Mouse (Mus musculus) testis, adult 2 months (tissue): ENCODE results near the gene Ctf2.

Experiments used
- CTCF ChIP-seq: fragments of 200-500 bp; IDR thresholded peaks from 2 replicates; pipeline ENCODE4 v1.5.1; 2012; ENCODE audit warnings: low read depth, mild to moderate bottlenecking, inconsistent platforms, low read length, moderate library complexity; ENCODE audit not compliant: control insufficient read depth, insufficient read depth, insufficient replicate concordance
- POLR2A ChIP-seq: fragments of 200-500 bp; IDR thresholded peaks from 2 replicates; pipeline ENCODE4 v1.6.1; 2012; ENCODE audit warnings: low read depth, mild to moderate bottlenecking, inconsistent platforms, low read length, moderate library complexity; ENCODE audit not compliant: control insufficient read depth

GRCm38 (mm10) chr7:127725924-127726323 is 6.0 kb downstream of the Ctf2 start:
- no peak for TF ChIP-seq POLR2A
- no peak for TF ChIP-seq CTCF
